1 mouse cellular context compared by ENCODE assay signal in the genomic region with DNA sequence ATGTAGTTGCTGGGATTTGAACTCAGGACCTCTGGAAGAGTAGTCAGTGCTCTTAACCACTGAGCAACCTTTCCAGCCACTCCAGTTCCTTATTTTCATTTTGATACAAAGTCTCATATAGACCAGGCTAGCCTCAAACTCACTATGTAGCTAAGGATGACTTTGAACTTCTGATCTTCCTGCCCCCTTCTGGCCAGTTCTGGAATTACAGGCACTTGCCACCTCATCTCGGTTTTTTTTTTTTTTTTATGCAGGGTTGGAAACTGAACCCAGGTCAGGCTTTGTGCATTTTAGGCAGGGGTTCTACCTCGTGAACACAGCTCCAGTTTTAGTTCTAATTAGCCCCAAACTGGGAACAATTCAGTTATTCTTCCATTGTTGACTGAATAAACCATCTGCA.
TF ChIP-seq lines count a peak whose summit lies in the region.

No protein-coding gene starts in this region.

TF ChIP-seq in MEL, 35 proteins besides CTCF, POLR2A, EP300 and RAD21 (continued from another document):
- TF ChIP-seq POLR2AphosphoS5 (IDR thresholded peaks at IDR 0.05; ENCODE audit: borderline replicate concordance, low read depth, low read length), result no peak
- no peak for TF ChIP-seq HCFC1 (IDR thresholded peaks at IDR 0.05; ENCODE audit: low read depth, low read length)
- peak; percentile 46 for TF ChIP-seq ZC3H11A (IDR thresholded peaks at IDR 0.05; ENCODE audit: low read depth, low read length)
- no peak; the same call in 1 of the 2 replicates for TF ChIP-seq ZKSCAN1 (IDR thresholded peaks at IDR 0.05; ENCODE audit: low read depth, low read length)
- no peak for TF ChIP-seq NELFE (IDR thresholded peaks at IDR 0.05; ENCODE audit: low read depth, low read length)
- no peak for TF ChIP-seq E2F4 (IDR thresholded peaks at IDR 0.05; ENCODE audit: borderline replicate concordance, low read depth, low read length)
- TF ChIP-seq NRF1 (IDR thresholded peaks at IDR 0.05; ENCODE audit: insufficient read depth, low read depth, low read length, poor library complexity, severe bottlenecking), result no peak
- TF ChIP-seq TCF12 (IDR thresholded peaks at IDR 0.05; ENCODE audit: low read depth, low read length), result no peak
- no peak for TF ChIP-seq ETS1 (IDR thresholded peaks at IDR 0.05; ENCODE audit: low read depth, low read length)
- TF ChIP-seq ZNF384 (IDR thresholded peaks at IDR 0.05; ENCODE audit: low read depth, low read length), result peak; percentile 99
- TF ChIP-seq POLR2AphosphoS2 (IDR thresholded peaks at IDR 0.05; ENCODE audit: low read length), result no peak
